Mouse (Mus musculus) stomach, postnatal 0 days (tissue): ENCODE data around the gene Lrrc23.

Source experiments
- CTCF ChIP-seq: IDR thresholded peaks from 2 replicates; pipeline ENCODE4 v1.5.1; 2016; ENCODE audit warnings: antibody characterized with exemption, low read depth, mild to moderate bottlenecking, moderate library complexity
- EP300 ChIP-seq: optimal IDR thresholded peaks from 2 replicates; pipeline ENCODE3; 2016; ENCODE audit warnings: antibody characterized with exemption

GRCm38 (mm10) chr6:124765951-124766350 is 13.6 kb downstream of the Lrrc23 start:
- TF ChIP-seq CTCF = no peak
- no peak for TF ChIP-seq EP300
